Mouse (Mus musculus) gastrocnemius, postnatal 10 days (tissue): Measurements from ENCODE around the gene Shc1. TPM values are rescaled to one million over a fixed set of nuclear protein-coding genes. Genes with fewer than 3 reads are reported as not detected.
A peak's percentile ranks its signal among the peaks of the same experiment; 100 is the strongest.

Experiments
- DNase-seq: peaks from one replicate; pipeline ENCODE4 v3.0.0; 2021; ENCODE audit warnings: mixed read lengths
- total RNA-seq, 2 experiments: library from RNA; stranded (reverse); gene quantifications; 2 replicates each; pipeline ENCODE4 v1.2.3; 2021

Gene Shc1
- total RNA-seq, 2 experiments from 2014 or later = 50.0 to 57.8 TPM

- DNase-seq = peak; percentile 77
Observed at GRCm38 (mm10) chr3:89449541-89449940, 31.3 kb downstream of the Shc1 start.

DNA sequence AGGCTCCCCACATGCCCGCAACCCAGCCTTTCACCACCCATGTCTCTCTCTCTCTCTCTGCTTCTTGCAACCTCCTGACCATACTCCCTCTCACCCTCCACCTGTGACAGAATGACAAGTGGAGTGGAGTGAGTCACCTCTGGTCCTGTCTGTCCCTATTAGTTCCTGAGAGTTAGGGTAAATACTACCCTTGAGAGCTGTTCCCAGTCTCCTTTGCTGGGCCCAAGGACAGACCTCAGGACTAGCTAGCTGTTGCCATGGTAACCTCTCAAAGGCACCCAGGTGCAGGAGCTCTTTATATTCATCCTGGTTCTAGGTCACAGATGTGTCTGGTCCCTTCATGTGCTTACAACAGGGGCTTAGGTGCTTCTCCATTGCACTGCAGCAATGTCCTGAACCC lies 33.7 kb downstream of the Shc1 start:
- no peak for DNase-seq

GRCm38 (mm10) chr3:89454401-89455177 lies 36.3 kb downstream of the Shc1 start, which contains the start of gene Pmvk:
Gene Pmvk, plus strand, starts transcription at chr3:89454541.
- no peak for DNase-seq

DNA sequence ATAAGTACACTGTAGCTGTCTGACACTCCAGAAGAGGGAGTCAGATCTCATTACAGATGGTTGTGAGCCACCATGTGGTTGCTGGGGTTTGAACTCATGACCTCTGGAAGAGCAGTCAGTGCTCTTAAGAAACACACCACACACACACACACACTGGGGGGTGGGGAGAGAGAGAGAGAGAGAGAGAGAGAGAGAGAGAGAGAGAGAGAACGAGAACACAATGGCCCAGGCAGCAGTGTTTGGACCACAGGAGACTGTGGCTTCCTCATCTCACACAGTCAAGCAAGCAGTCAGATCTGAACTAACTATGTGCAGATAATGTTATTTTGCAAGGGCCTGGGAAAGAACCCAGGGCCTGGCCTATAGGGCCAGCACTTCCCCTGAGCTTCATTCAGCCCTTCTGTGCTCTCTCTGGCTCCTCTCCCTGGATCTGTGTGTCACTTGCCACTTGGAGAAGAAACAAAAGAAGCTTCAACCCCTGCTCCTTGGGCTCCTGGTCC lies 37.6 kb downstream of the Shc1 start:
- DNase-seq = no peak

GRCm38 (mm10) chr3:89456726-89457665 lies 38.8 kb downstream of the Shc1 start:
- peak; percentile 77 for DNase-seq

GRCm38 (mm10) chr3:89458372-89458964 lies 40.2 kb downstream of the Shc1 start:
- no peak for DNase-seq

DNA sequence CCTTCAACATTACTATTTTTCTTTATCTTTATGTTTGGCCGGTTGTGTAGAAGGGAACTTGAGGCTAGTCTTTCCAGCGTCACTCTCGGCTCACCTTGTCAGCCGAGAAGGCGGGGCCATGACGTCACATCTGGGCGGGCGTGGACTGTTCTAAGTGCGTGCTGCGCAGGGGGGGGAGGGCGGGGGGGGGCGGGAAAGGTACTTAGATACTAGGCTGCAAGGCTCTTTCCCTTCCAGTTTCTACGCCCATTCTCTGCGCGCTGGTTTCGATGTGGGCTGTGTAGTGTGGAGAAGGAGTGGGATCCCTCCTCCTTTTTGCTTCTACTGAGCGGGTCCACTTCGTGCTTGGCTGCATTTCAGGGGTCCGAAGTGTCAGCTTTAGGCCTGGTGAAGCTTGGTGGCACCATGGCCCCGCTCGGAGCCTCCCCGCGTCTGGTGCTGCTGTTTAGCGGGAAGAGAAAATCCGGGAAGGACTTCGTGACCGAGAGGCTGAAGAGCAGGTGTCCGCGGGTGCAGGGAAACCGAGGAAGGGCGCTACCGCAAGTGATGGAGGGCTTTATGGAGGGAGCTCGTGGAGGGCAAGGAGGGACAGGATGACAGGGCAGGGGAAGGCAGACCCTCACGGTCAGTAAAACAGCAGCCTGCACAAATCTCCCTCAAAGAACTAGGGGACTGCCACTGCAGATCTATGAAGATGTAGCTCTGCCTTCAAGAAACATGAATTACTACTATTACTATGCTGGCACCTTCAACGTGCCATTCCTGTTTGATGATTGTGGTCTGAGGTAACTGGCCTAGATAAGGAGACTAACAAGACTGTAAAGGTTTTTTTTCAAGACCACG lies 40.9 kb downstream of the Shc1 start:
- DNase-seq = peak; percentile 93

- DNase-seq = no peak
Observed at GRCm38 (mm10) chr3:89468268-89468667, 50.0 kb downstream of the Shc1 start.

DNA sequence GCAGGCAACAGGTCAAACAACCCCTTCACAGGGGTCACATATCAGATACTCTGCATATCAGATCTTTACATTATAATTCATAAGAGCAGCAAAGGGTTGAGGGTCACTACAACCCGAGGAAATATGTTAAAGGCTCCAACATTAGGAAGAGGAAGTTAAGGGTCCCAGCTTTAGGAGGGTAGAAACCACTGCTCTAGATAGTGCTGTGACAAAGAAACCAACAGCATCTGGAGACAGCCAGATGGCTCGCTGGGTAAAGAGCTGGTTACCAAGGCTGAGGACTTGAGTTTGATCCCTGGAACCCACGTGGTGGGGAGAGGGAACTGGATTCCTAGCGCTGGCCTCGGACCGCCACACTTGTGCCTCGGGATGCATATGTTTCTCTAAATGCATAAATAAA lies 54.0 kb downstream of the Shc1 start:
- no peak for DNase-seq

DNA sequence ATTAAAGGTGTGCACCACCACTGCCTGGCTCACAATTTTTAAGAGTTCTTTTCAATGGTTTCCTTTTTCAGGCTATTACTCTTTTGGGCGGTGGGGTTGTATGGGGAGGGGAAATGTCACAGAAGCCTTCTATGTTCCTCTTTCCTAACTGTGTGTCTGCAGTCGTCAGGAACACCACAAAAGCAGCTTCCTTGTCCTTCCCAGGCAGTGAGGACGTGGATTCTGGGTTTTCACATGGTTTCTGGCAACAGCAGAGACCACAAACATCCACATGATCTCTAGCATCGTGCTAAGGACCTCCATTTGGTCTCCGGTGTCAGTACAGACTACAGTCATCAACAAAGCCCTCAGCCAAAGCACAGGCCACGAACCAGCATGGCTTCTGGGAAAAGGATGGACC lies 55.6 kb downstream of the Shc1 start:
- no peak for DNase-seq

GRCm38 (mm10) chr3:89479055-89479454 lies 60.8 kb downstream of the Shc1 start:
- DNase-seq = no peak

Other genes with a start within 250 kb of the Shc1 start
- 10 to 100 TPM; 36.7 to 40.0 TPM for gene Scamp3, start 241.0 kb upstream of the Shc1 start, total RNA-seq
- gene Fam189b, start 235.3 kb upstream of the Shc1 start, total RNA-seq = 10 to 100 TPM; 11.1 to 12.9 TPM
- 10 to 100 TPM; 20.6 to 24.5 TPM for gene Gba, start 215.5 kb upstream of the Shc1 start, total RNA-seq
- 10 to 100 TPM; 46.2 to 61.5 TPM for gene Thbs3, start 203.3 kb upstream of the Shc1 start, total RNA-seq
- gene Mtx1, start 191.4 kb upstream of the Shc1 start, total RNA-seq = 10 to 100 TPM; 55.2 to 57.3 TPM
- gene Muc1, start 189.4 kb upstream of the Shc1 start, total RNA-seq = under 1 TPM; 0.16 to 0.63 TPM
- gene Krtcap2, start 172.5 kb upstream of the Shc1 start, total RNA-seq = 10 to 100 TPM; 78.1 to 93.1 TPM
- under 1 TPM; 0.70 to 0.86 TPM for gene Trim46, start 172.1 kb upstream of the Shc1 start, total RNA-seq
- gene Dpm3, start 159.1 kb upstream of the Shc1 start, total RNA-seq = 10 to 100 TPM; 47.4 to 54.9 TPM
- 10 to 100 TPM; 19.0 to 28.7 TPM for gene Slc50a1, start 147.9 kb upstream of the Shc1 start, total RNA-seq
- gene Efna1, start 137.3 kb upstream of the Shc1 start, total RNA-seq = 10 to 100 TPM; 21.1 to 26.3 TPM
- gene Efna3, start 95.5 kb upstream of the Shc1 start, total RNA-seq = not detected
- 1 to 10 TPM in 1 of 2 experiments, under 1 TPM in 1; 0.82 to 1.9 TPM for gene Efna4, start 80.4 kb upstream of the Shc1 start, total RNA-seq
- 10 to 100 TPM; 32.6 to 48.1 TPM for gene Adam15, start 68.4 kb upstream of the Shc1 start, total RNA-seq
- not detected for gene Dcst2, start 56.5 kb upstream of the Shc1 start, total RNA-seq
- gene Dcst1, start 53.2 kb upstream of the Shc1 start, total RNA-seq = under 1 TPM; 0.12 to 0.14 TPM
- 10 to 100 TPM; 19.1 to 21.8 TPM for gene Zbtb7b, start 23.7 kb upstream of the Shc1 start, total RNA-seq
- gene Lenep, start 15.7 kb upstream of the Shc1 start, total RNA-seq = under 1 TPM; 0.59 to 0.73 TPM
- gene Flad1, start 6.6 kb upstream of the Shc1 start, total RNA-seq = 10 to 100 TPM; 25.8 to 29.5 TPM
- gene Cks1b, start 60 bp upstream of the Shc1 start, total RNA-seq = 10 to 100 TPM; 19.7 to 22.3 TPM
- 10 to 100 TPM; 15.9 to 22.2 TPM for gene Pygo2, start 11.8 kb downstream of the Shc1 start, total RNA-seq
- gene Pbxip1, start 18.3 kb downstream of the Shc1 start, total RNA-seq = 100 to 1,000 TPM; 155 to 167 TPM
- gene Pmvk, start 36.1 kb downstream of the Shc1 start, total RNA-seq = 1 to 10 TPM; 9.8 to 9.9 TPM
- 10 to 100 TPM in 1 of 2 experiments, 1 to 10 TPM in 1; 6.9 to 11.9 TPM for gene Kcnn3, start 101.7 kb downstream of the Shc1 start, total RNA-seq